Mouse (Mus musculus) CD4-positive, CD25-positive, alpha-beta regulatory T cell (primary cell): Measurements from ENCODE around the gene Fmnl1. TPM values are rescaled to one million over a fixed set of nuclear protein-coding genes. Genes with fewer than 3 reads are reported as not detected.

Experiments
- polyA plus RNA-seq: library from polyadenylated mRNA; unstranded; fragments of 100-300 nt; shearing (Covaris generic); gene quantifications from one replicate; pipeline ENCODE4 v1.2.1, GENCODE M21; 2017

Gene Fmnl1
- polyA plus RNA-seq = 229 TPM

DNA sequence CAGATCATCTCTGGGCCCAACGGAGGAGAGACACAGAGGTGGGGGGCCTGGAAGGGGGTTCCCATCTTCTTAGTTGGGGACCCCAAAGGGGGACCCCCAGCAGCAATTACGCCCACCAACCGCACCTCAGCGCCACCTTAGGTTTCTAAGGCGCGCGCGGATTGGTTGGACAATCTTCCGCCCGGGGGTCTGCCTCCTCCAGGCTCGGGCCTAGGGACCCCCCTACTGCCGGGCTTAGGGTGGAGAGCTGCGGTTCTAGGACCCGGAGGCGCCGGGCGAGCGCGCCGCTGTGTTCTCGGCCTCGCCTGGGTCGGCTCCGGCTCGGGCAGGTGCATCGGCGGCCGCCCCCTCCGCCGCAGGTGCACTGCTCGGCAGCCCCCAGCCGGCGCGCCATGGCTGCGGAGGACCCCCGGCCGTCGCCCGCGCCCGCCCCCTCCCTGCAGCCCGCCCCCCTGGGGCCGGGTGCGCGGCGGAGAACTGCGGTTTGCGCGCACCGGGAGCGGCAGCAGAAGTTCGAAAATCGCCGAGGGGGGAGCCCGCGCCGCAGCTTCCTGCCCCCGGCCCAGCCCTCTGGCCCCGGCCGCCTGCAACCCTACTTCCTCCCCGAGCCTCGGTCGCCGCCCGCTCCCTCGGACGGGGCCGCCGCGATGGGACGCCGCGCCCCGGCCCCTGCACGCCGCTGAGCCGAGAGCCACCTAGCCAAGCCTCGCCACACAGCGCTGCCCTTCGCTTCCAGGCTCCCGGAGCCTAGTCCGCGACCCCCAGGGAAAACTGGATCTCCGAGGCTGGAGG is at the start of gene Fmnl1:
Gene Fmnl1 (plus strand): TSS at position 614 of the 792 bp plus-strand sequence.

DNA sequence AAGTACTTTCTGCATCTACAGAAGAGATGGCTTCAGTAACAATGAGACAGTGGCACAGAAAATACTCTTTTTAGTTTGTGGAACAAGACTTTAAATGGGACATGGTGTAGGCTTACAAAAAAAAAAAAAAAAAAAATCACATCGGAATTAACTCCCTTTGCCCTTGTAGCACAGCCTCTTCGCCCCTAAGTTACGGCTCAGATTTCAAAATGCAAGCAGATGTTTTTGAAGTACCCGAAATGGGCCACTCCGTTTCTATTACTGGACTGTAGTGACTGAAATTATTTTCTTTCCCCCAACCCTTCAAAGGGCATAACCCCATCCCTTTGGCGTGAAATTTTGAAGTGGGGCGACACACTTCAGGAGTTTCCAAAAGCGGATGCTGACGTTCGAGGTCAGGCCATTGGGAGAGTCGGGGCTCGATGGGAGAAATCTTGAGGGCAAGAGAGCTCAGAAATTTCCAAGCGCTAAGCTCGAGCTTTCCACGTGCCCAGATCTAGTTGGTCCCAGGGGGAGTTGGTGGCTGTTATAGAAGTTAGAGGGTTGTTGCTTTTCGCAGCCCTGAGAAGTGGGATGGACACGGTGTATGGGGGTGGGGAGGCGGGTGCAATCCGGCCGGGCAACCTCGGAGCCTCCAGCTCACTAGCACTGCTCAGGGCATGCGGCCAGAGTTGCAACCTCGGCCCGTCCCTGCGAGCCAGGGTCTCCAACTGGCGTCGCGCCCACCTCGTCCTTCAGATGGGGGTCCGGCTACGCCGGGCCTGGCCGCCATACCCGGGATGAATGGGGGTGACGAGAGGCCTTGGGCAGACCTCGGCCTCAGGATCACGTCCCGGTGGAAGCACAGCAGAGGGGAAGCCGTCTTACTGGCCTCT is 39.0 kb upstream of the Fmnl1 start, which contains the start of gene Hexim2:
Gene Hexim2 (plus strand): TSS at position 729 of the 875 bp plus-strand sequence.

DNA sequence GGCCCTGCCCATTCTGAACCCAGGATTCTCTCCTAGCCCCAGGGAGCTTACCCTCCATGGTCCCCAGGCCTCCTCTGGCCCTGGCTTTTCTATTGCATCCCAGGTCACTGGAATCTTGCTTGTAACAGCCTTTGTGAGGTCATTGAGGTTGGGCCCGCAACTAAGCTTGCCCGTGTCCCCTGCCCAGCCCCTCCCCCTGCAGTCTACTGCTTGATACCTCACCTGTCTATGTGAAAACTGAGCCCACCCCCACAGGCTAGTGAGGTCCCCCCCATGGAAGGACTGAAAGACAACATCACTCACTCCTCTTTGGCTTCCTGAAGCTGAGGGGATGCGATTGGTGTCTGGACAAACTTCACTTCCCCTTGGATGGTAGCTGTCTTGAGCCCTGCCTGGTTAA is 37.6 kb downstream of the Fmnl1 start, which contains the start of gene 1700023F06Rik:
Gene 1700023F06Rik (minus strand): TSS at position 101 of the 400 bp plus-strand sequence.

DNA sequence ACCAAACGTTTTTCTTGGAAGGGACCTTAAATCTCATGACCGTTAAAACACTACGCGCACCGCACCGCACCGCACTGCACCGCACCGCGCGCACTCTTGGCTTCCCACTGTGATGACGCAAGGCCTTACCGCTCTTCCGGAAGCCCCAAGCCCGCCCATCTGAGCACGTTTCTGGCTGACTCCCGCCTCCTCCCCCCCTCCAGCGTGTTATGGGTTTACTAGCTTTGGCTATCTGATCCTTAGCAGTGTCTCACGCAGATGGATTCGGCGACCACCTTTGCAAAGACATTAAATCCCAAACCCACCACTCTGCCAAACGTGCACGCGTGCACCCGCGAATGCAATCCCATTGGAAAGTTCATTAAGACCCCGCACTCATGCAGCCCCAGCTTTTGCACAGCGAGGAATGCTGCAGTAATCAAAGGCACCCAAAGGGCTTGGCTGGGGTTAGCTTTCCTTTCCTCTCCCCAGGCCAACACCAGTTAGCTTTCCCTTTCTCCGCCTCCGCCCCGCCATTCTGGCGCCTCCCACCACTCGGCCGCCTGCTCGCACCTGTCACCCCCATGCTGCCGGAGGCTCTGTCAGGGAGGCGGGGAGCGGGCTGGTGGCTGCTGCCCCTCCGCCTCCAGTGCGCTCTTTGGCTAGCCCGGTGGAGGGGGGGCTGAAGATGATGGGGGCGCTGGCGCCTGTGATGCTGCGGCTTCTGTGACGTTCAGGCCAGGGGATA is 47.0 kb downstream of the Fmnl1 start, which contains the start of gene Spata32:
Gene Spata32 (minus strand): TSS at position 643 of the 727 bp plus-strand sequence.

Other genes starting within 250 kb of the Fmnl1 start
- 1.4 TPM for gene Kif18b, start 246.0 kb upstream of the Fmnl1 start, polyA plus RNA-seq
- not detected for gene C1ql1, start 224.4 kb upstream of the Fmnl1 start, polyA plus RNA-seq
- gene Nmt1, start 142.9 kb upstream of the Fmnl1 start, polyA plus RNA-seq = 75.3 TPM
- 26.3 TPM for gene Dcakd, start 142.8 kb upstream of the Fmnl1 start, polyA plus RNA-seq
- not detected for gene Plcd3, start 69.4 kb upstream of the Fmnl1 start, polyA plus RNA-seq
- gene Acbd4, start 69.4 kb upstream of the Fmnl1 start, polyA plus RNA-seq = 48.3 TPM
- 4.2 TPM for gene Hexim1, start 54.9 kb upstream of the Fmnl1 start, polyA plus RNA-seq
- 5.3 TPM for gene Hexim2, start 38.7 kb upstream of the Fmnl1 start, polyA plus RNA-seq
- gene 1700023F06Rik, start 37.5 kb downstream of the Fmnl1 start, polyA plus RNA-seq = not detected
- not detected for gene Spata32, start 47.3 kb downstream of the Fmnl1 start, polyA plus RNA-seq
- 36.7 TPM for gene Map3k14, start 96.4 kb downstream of the Fmnl1 start, polyA plus RNA-seq
- gene Arhgap27, start 192.6 kb downstream of the Fmnl1 start, polyA plus RNA-seq = 107 TPM
- 20.8 TPM for gene Plekhm1, start 241.6 kb downstream of the Fmnl1 start, polyA plus RNA-seq